Mouse (Mus musculus): ENCODE measurements at regions not wholly inside any gene's neighbourhood (a gene's known extent, or its start where the extent isn't known, plus 50 kb on each side); places are given as distances from the start of the nearest gene placed in this dataset.

DNA sequence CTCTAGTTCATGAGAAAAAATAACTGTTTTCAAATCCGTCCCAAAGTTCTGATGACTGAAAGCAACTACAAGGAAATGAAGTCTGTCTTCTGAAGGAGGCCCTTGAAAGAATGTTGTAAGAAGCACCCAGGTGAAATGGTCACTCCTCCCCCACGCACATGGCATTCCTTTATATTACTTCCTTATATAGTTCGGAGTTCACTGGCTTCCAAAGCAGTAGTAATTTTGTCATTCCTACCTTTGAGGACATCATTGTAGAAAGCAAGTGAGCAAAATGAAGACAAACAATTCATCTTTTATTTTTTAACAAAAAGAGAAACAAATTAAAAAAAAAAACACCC, 115.1 kb downstream of the Bmp2 start:
- 90% methylated on average over 3 of the region's 3 CpGs for WGBS
- Histone ChIP-seq H3K4me1 (ENCODE audit: control insufficient read depth, insufficient read depth, low read length) (no peaks in the 10 kb centered on the region), H3K4me3 (ENCODE audit: insufficient read depth, low read depth, low read length) (no peak overlapping the region), H3K27ac (ENCODE audit: insufficient read depth, low read depth, low read length) (no peak overlapping the region)
- no peak for TF ChIP-seq CTCF (IDR thresholded peaks at IDR 0.05; ENCODE audit: insufficient read depth, low read depth, low read length)
- TF ChIP-seq POLR2A (IDR thresholded peaks at IDR 0.05; ENCODE audit: insufficient read depth, low read depth, low read length) = no peak

DNA sequence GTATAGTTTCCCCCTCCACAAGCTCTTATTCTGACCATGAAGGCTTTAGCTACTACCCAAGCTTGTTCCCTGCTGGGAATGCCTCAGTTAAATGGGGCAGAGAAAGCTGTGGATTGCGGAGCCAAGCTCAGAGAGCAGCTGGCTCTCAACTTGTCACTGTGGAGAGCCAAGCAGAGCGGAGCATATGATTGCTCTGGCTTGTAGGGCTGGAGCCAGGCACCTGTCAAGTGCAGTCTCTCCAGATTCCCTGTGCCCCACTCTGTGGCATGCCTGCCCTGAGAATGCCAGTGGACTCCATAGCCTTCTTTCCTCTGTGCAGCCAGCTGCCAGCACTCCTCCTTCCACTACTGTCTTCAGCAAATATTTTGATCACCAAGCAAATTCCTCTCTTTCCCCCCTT, 117.9 kb downstream of the Bmp2 start:
- Histone ChIP-seq H3K4me1 (ENCODE audit: control insufficient read depth, insufficient read depth, low read length) (no peaks in the 10 kb centered on the region), H3K4me3 (ENCODE audit: insufficient read depth, low read depth, low read length) (no peak overlapping the region), H3K27ac (ENCODE audit: insufficient read depth, low read depth, low read length) (no peak overlapping the region)
- TF ChIP-seq CTCF (IDR thresholded peaks at IDR 0.05; ENCODE audit: insufficient read depth, low read depth, low read length) = no peak
- TF ChIP-seq POLR2A (IDR thresholded peaks at IDR 0.05; ENCODE audit: insufficient read depth, low read depth, low read length) = no peak
- 70% methylated on average over 2 of the region's 2 CpGs for WGBS

DNA sequence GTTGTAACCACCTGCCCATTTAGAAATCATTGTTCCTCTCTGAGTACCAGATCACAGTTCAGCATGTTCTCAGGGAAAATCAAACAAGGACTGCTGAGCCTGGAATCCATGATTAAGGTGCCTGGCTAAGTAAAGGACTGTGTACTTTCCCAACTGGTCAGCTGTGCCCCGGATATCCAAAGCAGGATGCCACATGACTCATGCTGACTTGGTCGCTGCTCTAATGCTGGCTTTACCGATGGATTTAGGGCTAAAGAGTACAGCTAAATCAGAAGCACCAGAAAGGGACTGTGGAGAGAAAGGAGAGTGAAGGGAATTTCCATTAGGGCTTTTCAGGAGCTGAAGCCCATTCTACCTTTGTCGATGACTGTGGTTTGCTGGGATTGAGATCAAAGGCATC, 119.6 kb downstream of the Bmp2 start:
- Histone ChIP-seq H3K27ac (ENCODE audit: insufficient read depth, low read depth, low read length) (no peak overlapping the region), H3K4me1 (ENCODE audit: control insufficient read depth, insufficient read depth, low read length) (no peaks in the 10 kb centered on the region), H3K4me3 (ENCODE audit: insufficient read depth, low read depth, low read length) (no peak overlapping the region)
- TF ChIP-seq POLR2A (IDR thresholded peaks at IDR 0.05; ENCODE audit: insufficient read depth, low read depth, low read length) = no peak
- TF ChIP-seq CTCF (IDR thresholded peaks at IDR 0.05; ENCODE audit: insufficient read depth, low read depth, low read length) = no peak
- 79% methylated on average over 4 of the region's 4 CpGs for WGBS

DNA sequence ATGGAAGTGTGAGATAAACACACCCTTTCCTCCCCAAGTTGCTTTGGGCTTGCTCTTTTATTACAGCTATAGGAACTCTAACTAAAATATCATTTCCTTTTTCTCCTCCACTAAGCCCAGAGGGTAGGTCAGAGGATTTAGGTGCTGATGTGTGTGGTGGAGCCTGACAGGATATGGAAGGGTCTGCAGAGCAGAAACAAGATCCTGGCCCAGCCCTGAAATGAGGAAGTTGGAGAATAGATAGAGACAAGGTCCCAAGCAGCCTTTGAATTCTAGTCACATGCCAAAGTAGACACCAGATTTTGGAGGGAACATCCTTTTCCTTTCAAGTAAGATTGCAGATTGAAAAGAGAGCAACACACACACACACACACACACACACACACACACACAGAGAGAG, 132.4 kb downstream of the Bmp2 start:
- Histone ChIP-seq H3K4me1 (ENCODE audit: control insufficient read depth, insufficient read depth, low read length) (no peaks in the 10 kb centered on the region), H3K27ac (ENCODE audit: insufficient read depth, low read depth, low read length) (no peak overlapping the region), H3K4me3 (ENCODE audit: insufficient read depth, low read depth, low read length) (no peak overlapping the region)
- no peak for TF ChIP-seq POLR2A (IDR thresholded peaks at IDR 0.05; ENCODE audit: insufficient read depth, low read depth, low read length)
- TF ChIP-seq CTCF (IDR thresholded peaks at IDR 0.05; ENCODE audit: insufficient read depth, low read depth, low read length) = no peak

DNA sequence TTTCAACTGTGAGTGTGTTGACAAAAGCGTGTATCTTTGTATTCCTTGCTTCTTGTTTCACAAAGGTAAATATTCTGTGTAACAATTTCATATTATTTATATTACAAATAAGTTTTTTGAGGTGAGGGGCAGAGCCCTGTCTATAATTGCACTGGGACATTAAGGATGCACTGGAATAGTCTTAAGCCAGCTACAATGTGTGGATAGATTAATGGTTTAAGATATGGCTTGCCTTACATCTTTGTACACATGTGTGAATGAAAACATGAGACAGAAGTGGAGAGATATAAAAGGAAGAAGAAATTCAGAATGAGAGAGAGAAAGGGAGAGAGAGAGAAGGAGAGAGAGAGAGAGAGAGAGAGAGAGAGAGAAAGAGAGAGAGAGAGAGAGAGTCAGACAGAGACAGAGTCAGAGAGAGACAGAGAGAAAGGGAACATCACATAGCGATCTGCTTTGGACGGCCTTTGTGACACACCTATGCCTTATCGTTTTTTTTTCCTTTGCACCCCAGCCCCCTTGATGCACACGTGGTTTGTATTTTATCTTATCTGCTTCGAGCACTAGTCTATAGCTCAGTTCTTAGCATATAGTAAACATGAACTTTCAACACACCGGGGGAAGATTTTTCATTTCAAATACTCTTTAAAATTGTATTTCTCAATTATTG, 136.3 kb downstream of the Bmp2 start:
- WGBS = 87% methylated on average over 7 of the region's 7 CpGs
- Histone ChIP-seq H3K4me1 (ENCODE audit: control insufficient read depth, insufficient read depth, low read length) (no peaks in the 10 kb centered on the region), H3K27ac (ENCODE audit: insufficient read depth, low read depth, low read length) (no peak overlapping the region), H3K4me3 (ENCODE audit: insufficient read depth, low read depth, low read length) (no peak overlapping the region)
- TF ChIP-seq POLR2A (IDR thresholded peaks at IDR 0.05; ENCODE audit: insufficient read depth, low read depth, low read length) (no peak), CTCF (IDR thresholded peaks at IDR 0.05; ENCODE audit: insufficient read depth, low read depth, low read length) (no peak)

DNA sequence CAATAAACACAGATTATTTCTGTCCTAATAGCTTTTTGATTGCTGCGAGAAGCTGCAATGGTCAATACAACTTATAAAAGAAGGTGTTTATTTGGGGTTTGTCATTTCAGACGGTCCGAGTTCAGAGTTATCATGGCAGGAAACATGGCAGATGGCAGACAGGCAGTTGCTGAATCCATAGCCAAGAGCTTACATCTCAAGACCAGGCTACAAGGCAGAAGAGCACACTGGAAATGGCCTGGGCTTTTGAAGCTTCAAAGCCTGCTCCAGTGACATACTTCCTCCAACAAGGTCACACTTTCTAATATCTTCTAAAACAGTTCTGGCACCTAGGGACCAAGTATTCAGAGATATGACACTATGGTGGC, 136.8 kb downstream of the Bmp2 start:
- H3K27ac ChIP-seq (ENCODE audit: insufficient read depth, low read depth, low read length) = no peak overlapping the region
- TF ChIP-seq POLR2A (IDR thresholded peaks at IDR 0.05; ENCODE audit: insufficient read depth, low read depth, low read length) = no peak
- no peak for TF ChIP-seq CTCF (IDR thresholded peaks at IDR 0.05; ENCODE audit: insufficient read depth, low read depth, low read length)
- H3K4me1 ChIP-seq (ENCODE audit: control insufficient read depth, insufficient read depth, low read length) = no peaks in the 10 kb centered on the region
- WGBS = 90% methylated on average over 3 of the region's 3 CpGs
- H3K4me3 ChIP-seq (ENCODE audit: insufficient read depth, low read depth, low read length) = no peak overlapping the region

DNA sequence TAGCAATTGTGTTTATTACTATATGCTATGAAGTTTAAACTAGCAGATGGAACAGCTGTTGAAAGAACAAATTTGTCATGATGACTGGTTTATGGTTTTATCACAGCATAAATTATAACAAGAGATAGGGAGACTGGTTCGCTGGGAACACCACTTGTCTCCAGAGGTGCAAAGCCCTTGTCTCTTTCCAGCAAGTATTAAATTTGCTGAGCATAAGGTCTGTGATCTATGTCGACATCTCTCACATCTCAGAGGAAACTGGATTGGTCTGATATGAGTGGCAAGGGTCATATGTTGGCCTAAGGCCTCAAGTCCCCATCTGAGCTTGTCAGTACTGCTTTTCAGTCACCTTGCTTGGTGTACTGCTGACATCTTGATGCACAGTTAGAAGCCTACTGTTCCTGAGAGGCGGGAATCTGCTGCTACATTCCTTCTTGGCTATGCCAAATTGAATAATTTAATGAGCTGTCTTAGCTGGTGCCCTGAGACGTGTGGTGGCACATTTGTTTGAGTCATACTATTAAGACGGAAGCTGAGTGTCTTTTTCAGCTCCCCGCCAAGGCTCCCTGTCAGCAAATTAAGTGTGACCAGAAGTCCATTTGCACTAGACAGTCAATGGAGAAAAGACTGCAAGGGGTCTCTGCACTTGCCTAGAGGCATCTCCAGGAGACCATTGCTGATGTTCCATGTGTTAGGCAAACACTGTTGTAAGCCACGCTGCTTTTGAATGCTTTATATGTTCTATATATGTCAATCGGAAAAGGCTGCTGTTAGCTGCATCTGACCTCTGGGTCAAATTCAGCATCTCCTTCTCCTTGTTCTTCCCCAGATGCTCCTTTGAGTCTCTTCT, 157.0 kb downstream of the Bmp2 start:
- Histone ChIP-seq H3K4me3 (ENCODE audit: insufficient read depth, low read depth, low read length) (no peak overlapping the region), H3K4me1 (ENCODE audit: control insufficient read depth, insufficient read depth, low read length) (no peaks in the 10 kb centered on the region), H3K27ac (ENCODE audit: insufficient read depth, low read depth, low read length) (no peak overlapping the region)
- 63% methylated on average over 8 of the region's 8 CpGs for WGBS
- TF ChIP-seq POLR2A (IDR thresholded peaks at IDR 0.05; ENCODE audit: insufficient read depth, low read depth, low read length) (no peak), CTCF (IDR thresholded peaks at IDR 0.05; ENCODE audit: insufficient read depth, low read depth, low read length) (no peak)

DNA sequence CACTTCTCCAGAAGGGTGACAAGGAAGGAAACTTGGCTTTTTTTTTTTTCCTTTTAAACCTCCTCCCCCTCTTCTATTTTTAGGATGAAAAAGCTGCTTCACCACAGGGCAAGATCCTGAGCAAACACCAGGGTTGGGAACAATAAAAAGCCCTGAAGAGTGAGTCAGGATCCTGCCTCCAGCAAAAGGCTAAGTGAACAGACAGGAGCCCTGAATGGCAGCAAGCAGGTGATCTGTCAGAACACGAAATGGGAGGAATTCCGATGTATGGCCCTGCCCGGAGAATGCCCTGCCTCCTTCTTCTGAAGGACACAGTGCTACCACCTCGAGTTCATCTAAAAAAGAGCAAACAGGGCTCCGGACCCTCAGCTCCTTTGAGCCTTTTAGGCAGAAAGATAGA, 164.3 kb downstream of the Bmp2 start:
- no peak for TF ChIP-seq CTCF (IDR thresholded peaks at IDR 0.05; ENCODE audit: insufficient read depth, low read depth, low read length)
- TF ChIP-seq POLR2A (IDR thresholded peaks at IDR 0.05; ENCODE audit: insufficient read depth, low read depth, low read length) = no peak
- Histone ChIP-seq H3K4me1 (ENCODE audit: control insufficient read depth, insufficient read depth, low read length) (peaks cover 2% of the 10 kb centered on the region; the same call in 1 of the 2 replicates), H3K4me3 (ENCODE audit: insufficient read depth, low read depth, low read length) (no peak overlapping the region), H3K27ac (ENCODE audit: insufficient read depth, low read depth, low read length) (no peak overlapping the region)
- 51% methylated on average over 5 of the region's 5 CpGs for WGBS

DNA sequence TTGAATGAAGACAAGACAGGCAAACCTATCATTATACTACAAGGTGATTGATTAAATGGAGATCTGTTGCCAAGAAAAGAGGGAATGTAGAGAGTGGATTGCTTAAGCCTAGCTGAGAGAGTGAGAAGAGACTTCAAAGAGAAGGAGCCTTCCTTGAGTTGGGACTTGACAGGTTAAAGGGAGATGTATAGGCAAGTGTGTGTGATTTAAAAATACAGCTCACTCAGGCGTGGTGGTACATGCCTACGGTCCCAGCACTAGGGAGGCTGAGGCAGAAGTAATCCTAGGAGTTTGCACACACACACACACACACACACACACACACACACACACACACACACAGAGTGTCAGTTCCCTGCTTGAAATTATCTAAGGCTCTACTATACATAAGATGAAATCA, 165.1 kb downstream of the Bmp2 start:
- Histone ChIP-seq H3K4me3 (ENCODE audit: insufficient read depth, low read depth, low read length) (no peak overlapping the region), H3K4me1 (ENCODE audit: control insufficient read depth, insufficient read depth, low read length) (peaks cover 2% of the 10 kb centered on the region; the same call in 1 of the 2 replicates), H3K27ac (ENCODE audit: insufficient read depth, low read depth, low read length) (no peak overlapping the region)
- 84% methylated on average over 2 of the region's 2 CpGs for WGBS
- no peak for TF ChIP-seq CTCF (IDR thresholded peaks at IDR 0.05; ENCODE audit: insufficient read depth, low read depth, low read length)
- TF ChIP-seq POLR2A (IDR thresholded peaks at IDR 0.05; ENCODE audit: insufficient read depth, low read depth, low read length) = no peak

All from olfactory bulb, adult 2 months (tissue).